Mouse (Mus musculus) layer of hippocampus, adult 9-10 months (tissue): Measurements from ENCODE around the gene Cherp.
A peak's percentile ranks its signal among the peaks of the same experiment; 100 is the strongest.

Experiments used
- DNase-seq: peaks from one replicate; pipeline ENCODE4 v3.0.0; 2022; ENCODE audit warnings: low spot score

Cherp gene

DNA sequence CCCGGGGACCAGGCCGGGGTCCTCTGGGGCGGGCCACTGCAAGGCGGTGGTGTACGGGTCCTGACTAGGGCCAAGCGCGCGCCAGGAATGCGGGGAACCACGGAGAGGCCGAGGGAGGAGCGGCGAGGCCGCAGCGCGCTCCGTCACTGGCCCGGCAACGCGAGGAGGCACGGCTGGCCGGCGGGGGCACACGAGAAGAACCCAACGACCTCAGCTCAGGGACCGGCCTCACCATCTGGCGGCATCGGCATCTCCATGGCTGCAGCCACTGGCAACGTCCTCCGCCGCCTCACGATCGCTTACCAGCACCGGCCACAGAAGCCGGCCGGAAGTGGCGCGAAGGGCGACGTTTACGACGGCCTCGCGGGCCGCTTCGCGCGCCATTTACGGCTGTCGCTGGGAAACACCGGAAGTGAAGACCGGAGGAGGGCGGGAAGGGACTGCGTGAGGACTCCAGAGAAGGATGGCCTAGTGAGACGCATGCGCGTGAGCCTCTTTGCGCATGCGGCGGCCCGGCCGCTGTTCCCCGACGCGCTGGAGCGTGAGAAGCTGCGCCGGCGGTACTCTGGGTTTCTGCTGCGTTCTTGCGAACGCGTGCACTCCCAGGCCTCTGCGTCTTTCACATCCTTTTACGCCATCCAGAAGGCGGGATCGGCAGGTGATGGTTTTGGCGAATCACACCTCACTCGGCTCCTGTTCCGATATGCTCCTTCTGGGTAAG is at the start of gene Cherp:
Cherp (minus strand) TSS at position 401 of the 721 bp plus-strand sequence.
- DNase-seq = peak; percentile 93

DNA sequence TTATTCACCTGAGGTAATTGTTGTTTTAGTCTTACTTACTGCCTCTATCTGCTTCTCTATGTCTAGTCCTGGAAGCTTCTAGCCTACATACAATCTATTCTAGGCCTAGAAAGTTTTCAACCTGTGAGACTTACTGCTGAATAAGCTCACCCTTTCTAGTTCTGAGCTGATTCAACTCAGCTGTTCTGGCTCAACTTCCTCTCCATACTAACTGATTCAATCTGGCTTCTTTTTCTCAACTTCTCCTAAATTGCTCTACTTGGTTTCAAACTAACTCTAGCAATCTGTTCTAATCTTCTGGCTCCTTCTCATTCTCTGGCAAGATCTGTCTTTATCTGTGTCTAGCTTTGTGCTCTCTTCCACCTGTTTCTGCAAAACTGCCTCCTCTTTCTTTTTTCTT is 46.9 kb upstream of the Cherp start:
- DNase-seq = no peak

DNA sequence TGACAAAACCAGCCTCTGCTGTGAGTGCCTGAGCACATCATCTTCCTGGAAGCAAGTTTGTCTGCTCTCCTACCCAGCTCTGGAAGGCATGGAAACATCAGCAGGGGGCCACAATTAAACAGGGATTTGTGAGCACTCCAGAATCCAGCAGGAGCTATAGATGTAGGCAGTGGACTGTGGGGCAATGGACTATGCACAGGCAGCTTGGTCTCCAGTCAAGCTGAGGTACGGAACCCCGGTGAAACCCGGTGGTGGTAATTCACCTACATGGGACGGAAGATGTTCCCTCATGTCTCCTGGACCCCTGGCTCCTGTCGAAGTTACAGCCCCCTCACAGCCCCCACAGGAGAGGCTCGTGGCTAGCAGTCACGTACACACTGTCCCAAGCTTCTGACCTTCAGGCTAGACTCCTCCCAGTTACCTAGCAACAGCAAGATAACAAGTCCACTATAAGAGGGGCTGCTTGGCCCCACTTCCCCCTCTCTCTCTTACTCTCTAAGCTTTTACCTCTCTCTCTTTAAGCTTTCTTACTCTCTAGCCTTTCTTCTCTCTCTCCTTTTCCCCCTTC is 42.5 kb upstream of the Cherp start:
- no peak for DNase-seq

DNA sequence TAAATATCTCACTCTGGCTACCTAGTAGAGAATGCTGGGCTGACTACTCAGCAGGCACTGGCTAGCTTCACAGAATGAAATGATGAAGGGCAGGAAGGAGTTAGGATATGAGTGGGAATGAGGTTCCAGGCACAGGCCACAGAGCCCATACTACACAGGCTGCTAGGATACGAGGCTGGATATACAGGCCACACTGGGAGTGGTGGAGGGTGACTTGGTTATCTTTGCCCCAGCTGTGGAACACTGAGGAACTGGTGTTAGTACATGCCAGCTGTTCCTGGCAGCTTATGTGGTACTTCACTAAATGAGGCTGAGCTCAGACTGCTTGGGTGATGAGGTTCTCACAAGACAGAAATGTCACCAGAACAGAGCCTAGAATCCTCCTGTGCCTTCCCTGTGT is 38.1 kb upstream of the Cherp start:
- no peak for DNase-seq

DNA sequence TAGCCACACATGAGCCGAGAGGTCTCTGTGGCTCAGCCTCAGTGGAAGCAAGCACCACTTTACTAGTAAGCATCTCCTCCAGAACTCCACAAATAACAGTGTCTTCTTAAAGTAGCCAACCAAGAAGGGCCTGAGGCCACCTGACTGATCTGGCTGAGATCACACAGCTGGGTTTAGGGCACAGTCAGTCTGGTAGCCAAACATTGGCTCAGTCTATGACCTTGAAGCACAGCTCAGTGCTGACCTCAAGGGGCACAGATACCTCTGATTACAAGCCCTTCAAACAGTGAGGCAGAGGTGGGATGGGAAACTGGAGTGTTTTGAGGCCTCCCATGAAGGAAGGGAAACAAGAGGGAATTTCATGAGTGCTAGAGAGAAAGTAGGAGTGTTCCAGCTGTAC is 37.6 kb upstream of the Cherp start:
- no peak for DNase-seq

DNA sequence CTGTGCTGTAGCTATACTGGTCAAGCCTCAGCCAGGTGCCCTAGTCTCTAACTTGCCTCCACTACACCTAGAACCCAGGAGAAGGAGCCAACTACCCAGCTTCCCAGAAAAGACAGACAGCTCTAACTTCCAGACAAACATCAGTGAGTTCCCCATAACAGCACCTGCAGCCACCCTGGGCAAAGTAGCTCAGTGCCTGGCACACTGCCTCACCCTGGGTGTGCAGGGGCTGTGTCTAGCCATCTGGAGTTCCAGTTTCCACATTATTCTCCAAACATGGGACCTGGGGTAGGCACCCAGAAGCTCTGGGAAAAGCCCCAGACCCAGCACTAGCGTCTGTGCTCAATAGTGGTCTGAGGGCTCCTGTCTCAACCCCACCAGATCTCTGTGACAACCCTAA is 32.5 kb upstream of the Cherp start:
- DNase-seq = no peak

DNA sequence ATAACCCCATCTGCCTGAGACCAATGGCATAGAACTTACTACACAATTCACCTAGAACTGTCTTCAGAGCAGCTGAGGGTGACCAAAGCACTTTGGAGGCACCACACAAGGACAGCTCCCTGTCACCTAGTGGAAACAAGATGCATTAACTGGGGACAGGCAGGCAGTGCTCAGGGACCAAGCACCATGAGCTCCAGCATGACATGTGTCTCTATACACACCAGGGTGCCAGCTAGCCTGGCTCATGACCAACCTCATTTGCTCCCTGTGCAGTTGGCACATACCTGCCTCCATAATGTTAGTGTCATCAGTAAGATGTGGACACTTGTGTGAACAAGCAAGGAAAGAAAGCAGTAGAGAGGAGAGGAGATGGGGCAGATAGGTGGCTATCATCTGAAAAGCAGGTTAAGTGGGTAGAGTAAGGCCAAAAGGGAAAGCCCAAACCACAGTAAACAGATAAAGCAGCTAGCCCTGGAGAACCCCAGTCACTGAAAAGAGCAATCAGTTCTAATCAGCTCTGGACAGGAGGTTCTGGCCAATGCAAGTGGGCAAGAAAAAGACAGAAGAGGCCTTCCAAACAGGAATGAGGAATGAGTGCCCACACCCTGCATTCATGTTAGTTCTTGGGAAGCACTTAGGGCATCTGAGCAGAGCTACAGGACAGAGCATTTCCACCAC is 29.8 kb upstream of the Cherp start:
- no peak for DNase-seq

DNA sequence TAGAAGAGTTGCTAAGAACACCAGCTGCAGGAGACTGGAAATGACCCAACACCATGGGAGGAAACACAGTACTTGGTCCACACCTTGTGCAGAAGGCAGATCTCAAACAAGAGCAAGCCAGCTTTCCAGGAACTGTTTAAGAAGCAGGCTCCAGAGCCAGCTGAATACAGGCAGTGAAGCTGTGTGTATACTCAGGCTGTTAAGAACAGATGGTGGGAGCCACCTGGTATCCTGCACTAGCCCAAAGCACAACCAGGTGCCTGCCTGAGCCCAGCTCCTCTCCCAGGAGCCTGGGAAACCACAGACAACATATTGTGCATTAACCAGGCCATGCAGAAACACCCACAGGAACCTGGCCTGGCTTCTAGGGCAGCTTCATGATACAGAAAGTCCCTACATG is 29.1 kb upstream of the Cherp start:
- no peak for DNase-seq

DNA sequence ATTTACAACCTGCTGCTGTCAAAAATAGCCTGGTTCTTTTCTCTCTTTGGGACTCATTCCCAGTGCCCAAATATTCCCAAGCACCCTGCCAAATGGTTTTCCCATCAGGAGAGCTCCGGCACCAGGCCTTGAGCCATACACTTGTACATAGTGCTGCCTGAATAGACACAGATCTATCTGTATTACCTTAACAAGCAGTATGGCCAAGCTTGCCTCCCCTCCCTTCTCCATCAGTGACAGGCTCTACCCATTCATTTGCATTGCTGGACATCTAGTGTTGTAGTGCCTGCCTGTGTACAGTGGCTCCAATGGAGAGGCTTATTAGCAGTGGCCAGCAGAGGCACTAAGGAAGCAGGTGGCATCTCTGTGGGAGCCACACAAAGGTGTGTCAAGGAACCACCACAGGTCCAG is 25.5 kb upstream of the Cherp start:
- DNase-seq = no peak

DNA sequence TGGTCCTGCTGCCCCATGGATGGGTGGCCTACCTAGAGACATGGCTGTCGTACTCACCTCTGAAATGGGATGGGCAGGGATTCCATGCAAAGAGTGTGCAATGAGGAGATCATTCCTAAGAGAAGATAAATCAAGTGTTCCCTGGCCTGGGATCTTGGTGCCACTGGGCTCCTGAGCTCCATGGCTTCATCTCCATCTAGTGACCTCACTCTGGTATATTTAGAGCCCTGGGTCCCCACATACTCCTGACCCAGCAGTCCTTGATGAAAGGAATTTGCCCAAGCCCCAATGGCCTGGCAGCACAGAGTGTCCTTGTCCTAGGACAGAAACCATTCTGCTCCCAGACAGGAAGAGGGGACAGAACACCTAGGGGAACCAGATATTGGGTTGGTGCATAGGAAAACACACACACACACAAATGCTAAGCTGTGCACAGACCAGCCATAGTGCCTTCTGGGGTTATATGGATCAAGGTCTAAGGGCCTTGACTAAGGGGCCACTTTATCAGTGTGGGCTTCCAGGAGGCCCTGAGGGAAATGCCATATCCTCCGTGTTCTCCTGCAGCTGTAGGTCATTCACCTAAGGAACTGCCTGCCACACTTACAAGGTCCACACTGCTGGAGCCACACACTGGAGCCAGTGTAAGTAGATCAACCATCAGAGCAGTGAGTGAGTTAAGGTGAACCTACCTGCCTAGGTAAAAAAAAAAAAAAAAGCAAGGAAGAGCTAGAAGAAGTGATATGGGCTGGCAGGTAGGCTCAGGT is 24.7 kb upstream of the Cherp start:
- DNase-seq = no peak

DNA sequence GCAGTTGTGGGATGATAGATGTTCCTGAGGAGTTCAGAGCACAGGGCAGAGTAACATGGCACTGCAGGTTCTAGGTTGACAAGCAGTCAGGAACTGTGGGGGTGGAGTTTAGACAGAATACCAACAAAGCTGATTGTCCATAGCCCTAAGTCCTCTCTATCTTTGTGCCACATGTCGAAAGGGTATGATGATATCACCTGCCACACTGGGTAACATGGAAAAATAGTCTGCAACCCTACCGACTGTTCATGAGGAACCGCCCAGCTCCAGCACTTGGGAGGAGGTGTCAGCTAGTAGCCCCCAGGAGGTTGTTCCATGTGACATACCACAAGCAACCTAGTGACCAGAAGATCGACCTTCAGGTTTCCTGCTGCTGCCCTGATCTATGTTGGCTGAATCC is 23.5 kb upstream of the Cherp start:
- DNase-seq = no peak

DNA sequence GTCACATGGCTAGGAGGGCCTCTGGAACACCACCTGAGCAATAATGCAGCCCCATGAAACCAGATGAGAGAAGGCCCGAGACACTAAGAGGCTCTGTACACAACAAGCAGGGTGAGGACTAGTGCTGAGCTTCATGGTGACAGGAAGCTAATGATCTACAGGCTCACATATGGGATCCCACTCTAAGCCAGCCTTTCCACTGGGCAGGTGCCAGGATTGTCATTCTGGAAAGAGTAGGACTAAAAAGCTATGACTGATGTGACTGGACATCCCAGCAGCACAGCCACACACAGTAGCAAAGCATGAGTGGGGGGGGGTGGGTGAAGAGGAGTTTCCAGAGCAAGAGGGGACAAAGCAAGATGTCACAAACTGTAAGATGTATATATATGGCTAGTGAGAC is 22.9 kb upstream of the Cherp start:
- no peak for DNase-seq

DNA sequence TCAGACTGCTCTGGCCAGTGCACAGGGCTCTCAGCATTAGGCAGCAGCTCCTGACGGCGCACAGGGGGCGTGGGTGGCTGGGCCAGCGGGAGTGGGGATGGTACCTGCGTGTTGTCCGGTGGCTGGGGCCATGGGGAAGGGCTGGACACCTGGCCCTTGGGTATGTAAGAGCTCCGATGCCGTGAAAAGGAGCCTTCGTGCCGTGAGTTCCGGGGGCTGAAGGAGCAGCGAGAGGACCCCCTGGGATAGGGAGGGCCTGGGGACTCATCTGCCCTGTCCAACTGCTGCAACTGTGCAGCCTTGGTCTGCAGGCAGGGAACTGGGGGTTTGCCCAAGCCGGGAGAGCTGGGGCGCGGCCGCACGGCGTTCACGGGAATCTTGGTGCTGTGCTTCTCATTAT is 21.2 kb upstream of the Cherp start:
- no peak for DNase-seq

DNA sequence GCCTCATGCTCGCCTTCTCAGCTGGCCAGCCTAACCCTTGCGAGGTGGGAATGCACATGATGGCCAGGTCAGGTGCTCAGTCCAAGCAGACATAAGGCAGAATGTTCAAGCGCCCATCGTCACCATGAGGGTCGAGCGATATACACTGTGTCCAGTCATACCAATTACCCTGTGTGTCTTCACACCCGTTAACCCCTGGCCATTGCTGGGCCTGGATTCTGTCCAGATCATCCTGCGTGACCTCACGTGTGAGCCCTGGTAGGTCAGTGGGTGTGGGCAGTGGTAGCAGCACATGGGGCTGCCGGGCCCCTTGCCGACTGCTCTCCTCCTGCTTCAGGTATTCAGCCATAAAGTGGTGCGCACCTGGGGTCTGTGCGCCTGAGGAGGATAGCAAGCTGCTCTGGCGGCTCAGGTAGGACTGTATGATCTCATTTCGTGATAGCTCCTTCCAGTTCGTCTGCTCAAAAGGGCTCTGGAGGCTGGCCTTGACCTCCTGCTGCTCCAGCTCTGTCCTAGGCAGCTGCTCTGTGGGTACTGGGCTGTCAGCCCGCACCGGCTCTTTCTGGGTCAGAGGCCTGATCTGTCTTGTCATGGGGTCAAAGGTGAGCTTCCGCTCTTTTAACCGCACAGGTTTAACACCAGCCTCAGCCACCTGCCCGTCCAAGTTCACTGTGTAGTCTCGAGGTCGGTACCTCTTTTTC is 20.5 kb upstream of the Cherp start:
- DNase-seq = no peak

DNA sequence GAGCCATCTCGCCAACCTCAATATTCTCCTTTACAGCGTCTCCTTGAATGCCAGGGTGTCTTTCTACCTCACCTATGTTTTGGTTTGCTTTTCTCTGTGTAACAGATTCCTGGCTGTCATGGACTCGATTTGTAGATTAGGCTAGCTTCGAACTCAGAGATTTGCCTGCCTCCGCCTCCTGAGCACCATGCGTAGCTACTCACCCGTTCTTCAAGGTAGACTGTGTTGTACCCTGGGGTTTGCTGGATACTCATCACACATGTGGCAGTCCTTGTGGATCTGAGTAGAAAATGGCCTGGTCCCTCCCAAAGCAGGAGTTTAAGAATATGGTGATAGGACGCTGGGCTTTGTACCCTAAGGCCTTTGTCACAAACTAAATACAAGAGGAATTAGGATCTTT is 18.4 kb upstream of the Cherp start:
- DNase-seq = no peak

DNA sequence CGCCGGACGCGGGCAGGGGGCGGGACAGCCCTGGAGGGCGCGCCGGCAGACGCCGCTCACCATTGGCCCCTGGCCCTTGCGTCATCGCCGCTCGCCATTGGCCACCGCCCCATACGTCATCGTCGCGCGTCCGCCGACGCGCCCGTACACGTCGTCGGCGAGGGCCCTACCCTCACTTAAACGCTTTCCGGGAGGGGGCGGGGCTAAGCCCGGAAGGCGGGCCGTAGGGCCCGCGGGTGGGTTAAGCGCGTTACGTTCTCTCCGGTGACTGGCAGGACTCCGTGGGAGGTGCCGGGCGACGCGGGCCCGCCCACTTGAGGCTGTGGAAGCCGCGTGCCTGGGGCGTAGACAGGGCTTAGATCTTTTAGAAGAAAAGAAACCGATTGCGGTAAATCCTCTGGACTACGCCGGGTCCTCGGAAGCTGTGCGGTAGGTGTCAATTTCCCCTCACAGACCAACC is 17.6 kb upstream of the Cherp start:
- DNase-seq = peak; percentile 86

DNA sequence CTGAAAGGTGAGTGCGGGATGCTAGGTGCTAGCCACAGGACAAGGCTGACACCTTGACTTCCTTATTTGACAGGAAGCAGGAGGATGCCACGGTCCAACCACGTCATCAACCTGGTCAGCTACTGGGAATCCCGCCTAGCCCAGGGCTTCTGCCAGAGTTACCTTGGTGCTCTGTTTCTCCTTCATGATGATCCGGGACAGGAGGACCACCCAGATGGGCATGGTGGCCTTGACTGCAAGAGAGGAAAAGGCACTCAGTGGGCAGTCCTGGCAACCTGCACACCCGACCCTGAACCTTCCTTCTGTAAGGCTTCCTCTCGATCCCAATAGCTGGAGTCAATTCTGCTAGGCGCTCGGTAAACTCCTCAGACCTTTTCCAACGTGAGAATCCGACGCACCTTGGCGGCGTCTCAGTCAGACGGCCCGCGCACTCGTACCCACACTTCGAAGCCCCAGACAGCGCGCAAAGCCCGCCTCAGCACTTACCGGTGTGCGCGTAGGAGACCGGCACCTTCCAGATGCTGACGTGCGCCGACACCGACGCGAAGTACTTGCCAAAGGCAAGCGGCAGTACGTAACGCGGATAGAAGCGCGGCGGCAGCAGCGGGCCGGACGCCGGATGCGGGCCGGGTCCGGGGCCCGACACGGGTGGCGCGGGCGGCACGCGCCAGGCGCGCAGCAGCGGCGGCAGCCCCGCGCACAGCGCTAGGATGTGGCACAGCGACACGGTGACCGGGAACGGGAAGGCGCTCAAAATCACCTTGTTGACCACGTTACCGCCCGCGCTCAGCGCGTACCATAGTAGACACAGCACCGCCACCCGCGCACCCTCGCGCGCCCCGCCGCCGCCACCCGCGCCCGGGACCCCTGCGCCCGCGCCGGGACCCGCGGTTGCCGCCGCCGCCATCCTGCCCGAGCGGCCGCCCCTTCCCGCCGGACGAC is 16.9 kb upstream of the Cherp start, which contains the start of gene Slc35e1:
Slc35e1 (minus strand) TSS at position 935 of the 942 bp plus-strand sequence.
- DNase-seq = no peak

DNA sequence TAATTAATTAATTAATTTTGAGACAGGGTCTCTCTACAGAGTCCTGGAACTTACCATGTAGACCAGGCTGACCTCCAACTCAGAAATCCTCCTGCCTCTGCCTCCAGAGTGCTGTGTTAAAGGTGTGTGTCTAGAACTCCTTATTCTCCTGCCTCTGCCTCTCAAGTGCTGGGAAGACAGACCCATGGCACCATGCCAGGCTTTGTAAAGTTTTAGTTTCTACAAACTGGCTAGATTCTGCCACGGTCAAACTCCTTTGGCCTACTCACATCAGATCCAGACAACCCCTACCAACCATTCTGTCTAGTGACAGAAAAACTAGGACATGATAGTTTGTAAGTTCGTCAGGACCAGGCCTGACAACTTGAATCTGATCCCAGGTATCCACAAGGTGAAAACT is 16.0 kb upstream of the Cherp start:
- DNase-seq = no peak

DNA sequence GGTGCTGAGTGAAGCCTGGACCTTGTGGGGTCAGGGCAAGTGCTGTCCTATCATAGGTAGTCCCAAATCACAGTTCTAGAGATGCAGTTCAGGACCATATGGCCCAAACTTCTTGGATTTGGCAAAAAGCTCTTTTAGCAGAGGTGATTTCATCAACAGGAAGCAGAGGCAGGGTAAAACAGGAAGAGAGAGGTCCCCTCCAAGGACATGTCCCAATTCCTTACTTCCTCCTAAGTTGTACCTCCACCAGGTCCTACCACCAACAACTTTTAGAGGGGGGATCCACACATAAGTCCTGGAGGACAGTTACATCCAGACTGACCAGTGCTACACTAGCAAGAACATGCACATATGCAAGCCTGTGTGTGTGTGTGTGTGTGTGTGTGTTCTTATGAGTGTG is 12.0 kb upstream of the Cherp start:
- no peak for DNase-seq

DNA sequence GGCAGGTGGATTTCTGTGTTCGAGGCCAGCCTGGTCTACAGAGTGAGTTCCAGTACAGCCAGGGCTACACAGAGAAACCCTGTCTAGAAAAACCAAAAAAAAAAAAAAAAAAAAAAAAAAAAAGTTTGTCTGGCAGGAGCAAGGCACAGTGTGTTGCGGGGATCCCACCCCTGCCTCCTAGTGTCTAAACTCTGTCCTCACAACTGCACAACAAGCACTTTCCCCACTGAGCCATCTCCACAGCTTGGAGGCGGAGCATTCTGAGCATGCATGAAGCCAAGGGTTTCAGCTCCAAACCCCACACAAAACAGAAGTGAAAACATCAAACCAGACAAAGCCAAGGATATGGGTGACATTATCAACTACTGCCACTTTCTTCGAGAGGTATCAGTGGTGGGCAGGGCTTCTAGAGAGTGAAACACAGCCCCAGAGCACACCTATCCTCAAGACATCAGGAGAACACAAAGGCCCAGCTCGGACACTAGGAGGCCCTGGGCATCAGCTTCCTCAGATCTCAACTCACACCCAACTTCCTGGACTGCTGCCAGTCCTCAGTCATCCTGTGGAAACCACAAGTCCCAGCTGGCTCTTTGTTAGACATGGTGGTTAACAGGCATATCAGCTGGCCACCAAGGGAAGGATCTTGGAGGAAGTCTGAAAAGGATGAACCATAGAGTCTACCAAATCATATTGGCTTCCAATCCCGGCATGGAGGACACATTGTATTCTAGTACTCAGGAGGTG is 10.6 kb upstream of the Cherp start:
- no peak for DNase-seq
